Mouse (Mus musculus) limb, embryonic 14.5 days (tissue): Measurements from ENCODE around the gene Ttc7. TPM values are rescaled to one million over a fixed set of nuclear protein-coding genes. Genes with fewer than 3 reads are reported as not detected.
A peak's percentile ranks its signal among the peaks of the same experiment; 100 is the strongest.

ENCODE experiments used
- ATAC-seq: fragments of 200-750 bp; cut with Nextera tagmentation; 2 replicates; pipeline ENCODE4 v1.8.0; 2017; ENCODE audit warnings: low read depth, moderate number of reproducible peaks, moderate TSS enrichment; ENCODE audit not compliant: low FRiP score
- DNase-seq: peaks from one replicate; pipeline ENCODE4 v3.0.0-alpha.2; 2015; ENCODE audit warnings: low spot score
- H3K27ac ChIP-seq: fragments of 300-500 bp; sonication (generic); replicated peaks from 2 replicates; pipeline ENCODE4 v1.5.1; 2014; ENCODE audit warnings: low read depth, mild to moderate bottlenecking, low read length, moderate library complexity, mixed read lengths
- H3K27me3 ChIP-seq: fragments of 300-500 bp; sonication (generic); 2 replicates; pipeline ENCODE4 v1.6.1; 2014; ENCODE audit warnings: low read length, mixed read lengths; ENCODE audit not compliant: control insufficient read depth, insufficient read depth
- H3K36me3 ChIP-seq: fragments of 300-500 bp; sonication (generic); 2 replicates; pipeline ENCODE4 v1.6.1; 2014; ENCODE audit warnings: mild to moderate bottlenecking, low read length, moderate library complexity, mixed read lengths; ENCODE audit not compliant: control insufficient read depth, insufficient read depth
- H3K4me1 ChIP-seq: fragments of 300-500 bp; sonication (generic); 2 replicates; pipeline ENCODE4 v1.6.1; 2014; ENCODE audit warnings: antibody characterized with exemption, low read length, mixed read lengths; ENCODE audit not compliant: control insufficient read depth, insufficient read depth
- H3K4me2 ChIP-seq: fragments of 300-500 bp; sonication (generic); replicated peaks from 2 replicates; pipeline ENCODE4 v1.6.1; 2014; ENCODE audit warnings: low read depth, mild to moderate bottlenecking, low read length, moderate library complexity; ENCODE audit not compliant: severe bottlenecking
- H3K4me3 ChIP-seq: fragments of 300-500 bp; sonication (generic); replicated peaks from 2 replicates; pipeline ENCODE4 v1.5.1; 2014; ENCODE audit warnings: low read length
- H3K9ac ChIP-seq: fragments of 300-500 bp; sonication (generic); 2 replicates; pipeline ENCODE4 v1.6.1; 2014; ENCODE audit warnings: mild to moderate bottlenecking, low read depth, low read length, moderate library complexity; ENCODE audit not compliant: severe bottlenecking
- H3K9me3 ChIP-seq: fragments of 300-500 bp; sonication (generic); 2 replicates; pipeline ENCODE4 v1.6.1; 2016; ENCODE audit warnings: low read length; ENCODE audit not compliant: control insufficient read depth
- POLR2A ChIP-seq: fragments of 200-500 bp; IDR thresholded peaks from 2 replicates; pipeline ENCODE4 v1.8.0; 2012; ENCODE audit warnings: inconsistent platforms, mild to moderate bottlenecking, moderate library complexity, borderline replicate concordance; ENCODE audit not compliant: insufficient read depth, insufficient read length; ENCODE audit errors: extremely low read depth
- WGBS: fragments of 180-500 bp; shearing (Covaris S2); extraction: QIAGEN DNeasy Blood & Tissue Kit; methylation state at CpG from one replicate; pipeline ENCODE4 v1.1.7; 2014; 5-methylcytosine and 5-hydroxymethylcytosine counted together
- polyA plus RNA-seq, 2 experiments: library from polyadenylated mRNA; depleted of rRNA in 1 of 2; stranded (reverse) in 1 of 2; unstranded in 1 of 2; fragments of >200 nt; fragmentation: Nextera tagmentation in 1 of 2; extraction: Ambion mirVana in 1 of 2; gene quantifications; 2 replicates each; pipeline versions ENCODE4 v1.2.1 to v1.2.3; 2012 to 2014

The Ttc7 gene
- polyA plus RNA-seq, 2 experiments = 7.8 to 9.4 TPM

DNA sequence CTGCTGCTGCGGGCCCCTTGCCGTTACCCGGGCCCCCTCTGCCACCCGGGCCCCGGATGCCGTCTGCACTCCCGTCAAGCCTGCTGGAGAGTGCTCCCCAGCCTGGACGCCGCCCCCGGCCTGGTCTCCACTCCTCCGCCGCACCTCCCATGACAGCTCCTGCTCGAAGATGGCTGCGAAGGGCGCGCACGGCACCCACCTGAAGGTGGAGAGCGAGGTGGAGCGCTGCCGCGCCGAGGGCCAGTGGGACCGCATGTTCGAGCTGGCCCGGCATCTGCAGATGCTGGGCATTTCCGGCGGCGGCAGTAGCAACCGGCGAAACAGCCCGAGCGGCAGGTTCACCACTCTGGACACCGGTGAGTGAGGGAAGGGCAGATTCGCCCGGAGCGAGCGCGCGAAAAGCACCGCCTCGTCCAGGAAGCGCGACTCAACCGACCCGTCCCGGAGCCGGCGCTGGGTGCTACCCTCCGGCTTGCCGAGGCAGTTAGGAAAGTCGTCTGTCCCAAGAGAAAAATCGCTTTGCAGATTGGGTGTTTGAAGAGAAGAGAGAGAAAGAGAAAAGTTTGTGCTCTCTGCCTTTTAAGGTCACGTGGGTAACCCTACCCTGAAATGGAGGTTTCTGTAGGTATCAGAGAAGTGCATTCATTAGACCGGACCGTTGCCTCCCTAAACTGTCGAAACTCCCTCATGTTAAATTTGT, 519 bp downstream of the Ttc7 start:
- DNase-seq = peak; percentile 18
- no peak for TF ChIP-seq POLR2A
- H3K27ac ChIP-seq = no peak overlapping the region
- peak overlapping the region; percentile 99 for H3K4me2 ChIP-seq
- H3K4me3 ChIP-seq = peak overlapping the region; percentile 80
- peak; percentile 24; the same call in 1 of the 2 replicates for ATAC-seq
- H3K9me3 ChIP-seq = no peaks in the 10 kb centered on the region
- peaks cover 17% of the 10 kb centered on the region for H3K27me3 ChIP-seq
- H3K4me1 ChIP-seq = peaks cover 14% of the 10 kb centered on the region; the same call in 1 of the 2 replicates
- H3K36me3 ChIP-seq = no peaks in the 10 kb centered on the region
- H3K9ac ChIP-seq = peak overlapping the region; percentile 88
- 0% methylated on average over 48 of the region's 56 CpGs for WGBS

DNA sequence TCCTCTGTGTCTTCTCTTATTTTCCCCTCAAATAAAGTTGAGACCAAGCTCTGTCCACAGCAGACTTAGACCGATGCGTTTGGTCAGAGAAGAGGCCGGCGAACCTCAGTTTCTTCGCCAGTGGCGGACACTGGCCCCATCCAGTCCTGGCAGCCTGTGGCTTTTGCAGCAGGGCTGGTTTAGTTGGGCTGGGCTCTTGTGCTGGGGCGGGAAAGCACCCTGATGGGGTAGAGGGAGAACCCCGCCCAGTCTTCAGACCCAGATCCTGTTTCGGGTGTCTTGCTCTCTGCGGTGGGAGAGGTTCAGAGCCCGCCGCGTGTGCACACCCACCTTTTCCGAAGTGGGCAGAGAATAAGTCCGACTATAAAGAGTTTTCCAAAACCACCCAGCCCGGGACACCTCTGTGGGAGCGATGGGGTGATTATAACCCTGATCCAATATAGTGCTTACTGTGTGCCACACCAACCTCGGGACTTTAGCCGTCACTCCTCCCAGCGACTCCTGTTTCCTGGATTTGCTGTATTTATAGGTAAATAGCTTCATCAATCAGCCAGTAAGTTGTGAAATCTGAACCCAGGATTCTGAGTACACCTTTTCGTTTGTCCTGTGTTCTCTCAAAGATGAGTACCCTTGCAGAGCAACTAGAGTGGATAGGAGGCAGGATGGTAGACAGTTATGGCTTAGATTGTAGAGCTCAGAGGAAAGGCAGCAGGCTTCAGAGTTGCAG, 1.2 kb downstream of the Ttc7 start:
- no peak for ATAC-seq
- no peak for TF ChIP-seq POLR2A
- Histone ChIP-seq H3K27ac (no peak overlapping the region), H3K9ac (peak overlapping the region; percentile 88), H3K36me3 (no peaks in the 10 kb centered on the region), H3K9me3 (no peaks in the 10 kb centered on the region), H3K4me2 (peak overlapping the region; percentile 99), H3K4me1 (peaks cover 14% of the 10 kb centered on the region; the same call in 1 of the 2 replicates), H3K27me3 (peaks cover 17% of the 10 kb centered on the region), H3K4me3 (peak overlapping the region; percentile 80)
- no peak for DNase-seq
- WGBS = 4% methylated on average over 21 of the region's 21 CpGs

DNA sequence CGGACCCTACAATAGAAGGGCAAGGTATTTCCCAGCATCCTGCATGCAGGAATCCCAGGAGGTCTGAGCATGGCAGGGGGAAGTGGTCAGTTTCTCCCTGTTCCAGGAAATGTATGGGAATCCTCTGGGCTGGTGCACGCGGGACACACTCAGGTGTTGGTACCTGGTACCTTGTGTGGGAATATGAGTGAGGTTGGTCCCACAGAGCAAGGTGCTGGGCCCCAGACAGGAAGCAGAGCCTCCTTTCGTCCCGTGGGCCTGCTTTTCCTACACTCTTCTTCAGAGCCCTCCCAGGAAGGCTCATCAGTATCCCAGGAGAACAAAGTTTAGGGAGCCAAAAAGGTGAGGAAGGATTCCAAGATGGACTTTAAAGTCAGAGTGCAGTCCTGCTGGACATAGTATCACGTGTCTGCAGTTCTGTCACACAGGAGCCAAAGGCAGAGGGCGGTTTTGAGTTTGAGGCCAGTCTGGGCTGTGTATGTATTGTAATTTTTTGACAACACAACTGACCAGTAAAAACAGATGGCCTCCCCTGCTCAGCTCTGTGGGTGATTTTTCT, 1.9 kb downstream of the Ttc7 start:
- Histone ChIP-seq H3K9ac (no peak overlapping the region), H3K4me1 (peaks cover 14% of the 10 kb centered on the region; the same call in 1 of the 2 replicates), H3K4me3 (peak overlapping the region; percentile 80; the same call in 1 of the 2 replicates), H3K36me3 (no peaks in the 10 kb centered on the region), H3K27ac (no peak overlapping the region), H3K4me2 (no peak overlapping the region), H3K27me3 (peaks cover 17% of the 10 kb centered on the region), H3K9me3 (no peaks in the 10 kb centered on the region)
- 58% methylated on average over 7 of the region's 7 CpGs for WGBS
- TF ChIP-seq POLR2A = no peak
- ATAC-seq = no peak
- DNase-seq = no peak

DNA sequence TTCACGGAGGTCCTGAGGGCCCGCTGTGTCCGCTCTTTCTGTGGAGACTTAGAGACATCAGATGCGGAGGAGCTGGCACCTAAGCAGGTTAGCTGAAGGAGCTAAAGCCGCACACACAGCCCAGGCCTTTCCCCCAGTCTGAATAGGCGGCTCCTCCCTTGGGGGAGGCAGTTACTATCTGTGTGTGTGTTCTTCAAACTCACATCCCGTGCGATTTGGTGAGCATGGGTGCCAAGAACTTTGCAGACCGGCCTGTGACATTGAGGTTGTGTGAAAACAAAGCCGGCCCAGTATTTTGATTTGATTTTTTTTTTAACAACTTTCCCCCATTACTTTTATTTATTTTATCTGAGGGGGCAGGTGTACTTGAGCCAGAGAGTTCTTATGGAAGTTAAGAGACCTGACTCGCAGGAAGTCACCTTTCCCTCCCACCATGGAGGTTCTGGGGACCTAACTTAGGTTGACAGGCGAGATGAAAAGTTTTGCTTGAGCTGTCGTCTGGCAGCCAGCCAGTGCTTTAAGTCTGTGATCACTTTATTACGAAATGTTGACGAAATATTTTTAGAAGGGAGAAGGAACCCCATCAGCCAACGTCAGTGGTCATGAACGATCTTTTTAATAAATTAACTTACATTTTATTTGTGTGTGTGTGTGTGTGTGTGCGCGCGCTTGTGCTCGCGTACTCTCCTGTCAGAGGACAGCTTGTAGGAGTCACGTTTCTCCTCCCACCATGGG, 3.2 kb downstream of the Ttc7 start:
- Histone ChIP-seq H3K9ac (no peak overlapping the region), H3K36me3 (no peaks in the 10 kb centered on the region), H3K4me2 (no peak overlapping the region), H3K27ac (no peak overlapping the region), H3K9me3 (no peaks in the 10 kb centered on the region), H3K4me1 (peaks cover 14% of the 10 kb centered on the region; the same call in 1 of the 2 replicates), H3K27me3 (peaks cover 17% of the 10 kb centered on the region), H3K4me3 (no peak overlapping the region)
- DNase-seq (no peak), ATAC-seq (no peak)
- TF ChIP-seq POLR2A = no peak
- 70% methylated on average over 23 of the region's 23 CpGs for WGBS
